Mouse (Mus musculus) kidney, postnatal 36 days (tissue): Measurements from ENCODE around the gene Fam49a.
"Not testable (repeated sequence)": the region's sequence is repeated elsewhere in the genome, so short reads cannot be mapped to it uniquely, and the experiment has no call there.

Experiments used
- DNase-seq, 2 experiments: peaks; one replicate each; pipeline ENCODE4 v3.0.0; 2021 to 2022; ENCODE audit warnings: mixed read lengths in 2 of 2

Gene Fam49a

GRCm38 (mm10) chr12:12261987-12262971, at the start of gene Fam49a:
Gene Fam49a (plus strand): TSS chr12:12262139.
- DNase-seq, result peak; percentile 69 to 86

- no peak for DNase-seq
Measured at GRCm38 (mm10) chr12:12213536-12213935, 48.4 kb upstream of the Fam49a start.

DNA sequence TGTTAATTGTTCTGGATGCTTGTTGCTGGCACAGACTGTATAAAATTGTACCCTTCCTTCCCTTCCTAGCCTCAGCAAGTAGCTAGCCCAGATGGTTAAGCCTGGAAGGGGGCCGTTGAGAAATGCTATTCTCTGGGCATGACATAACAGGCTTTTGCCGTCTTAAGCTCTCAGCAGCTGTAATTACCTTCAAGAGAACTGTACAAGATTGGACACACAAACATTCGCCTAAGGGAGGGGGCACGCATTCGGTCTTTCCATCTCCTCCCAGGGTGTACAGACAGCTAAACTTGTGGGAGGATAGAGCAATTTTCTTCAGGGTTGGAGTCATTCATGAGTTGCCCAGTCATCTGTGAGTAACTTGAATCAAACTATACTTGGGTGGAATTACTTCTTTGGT, 43.0 kb upstream of the Fam49a start:
- DNase-seq, result no peak

DNA sequence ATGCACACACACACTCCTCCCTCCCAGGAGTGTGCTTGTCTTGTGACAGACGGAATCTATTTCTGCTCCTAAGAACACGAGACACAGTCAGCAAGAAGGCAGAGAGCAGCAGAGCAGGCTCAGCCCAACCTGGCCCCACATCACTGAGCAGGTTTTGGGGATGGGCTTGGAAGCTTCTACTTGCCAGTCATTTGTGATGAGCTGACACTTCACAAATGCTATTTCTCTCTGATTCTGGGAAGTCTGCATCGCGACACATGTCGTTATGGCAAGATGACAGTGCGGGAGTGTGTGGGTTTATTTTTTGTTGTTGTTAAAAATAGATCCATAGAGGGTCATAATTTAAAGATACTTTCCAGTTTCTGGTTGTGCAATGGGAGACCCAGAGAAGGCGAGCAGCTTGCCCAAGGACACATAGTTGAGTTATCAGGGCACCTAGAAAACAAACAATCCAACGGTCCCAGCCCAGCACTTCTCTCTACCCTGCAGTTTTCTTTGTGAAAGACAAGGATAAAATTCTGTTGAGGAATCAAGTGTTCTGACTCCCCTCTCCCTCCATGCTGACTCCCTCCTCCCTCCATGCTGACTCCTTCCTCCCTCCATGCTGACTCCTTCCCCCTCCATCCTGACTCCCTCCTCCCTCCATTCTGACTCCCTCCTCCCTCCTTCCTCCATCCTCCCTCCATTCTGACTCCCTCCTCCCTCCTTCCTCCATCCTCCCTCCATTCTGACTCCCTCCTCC, 41.0 kb upstream of the Fam49a start:
- DNase-seq, result no peak

DNA sequence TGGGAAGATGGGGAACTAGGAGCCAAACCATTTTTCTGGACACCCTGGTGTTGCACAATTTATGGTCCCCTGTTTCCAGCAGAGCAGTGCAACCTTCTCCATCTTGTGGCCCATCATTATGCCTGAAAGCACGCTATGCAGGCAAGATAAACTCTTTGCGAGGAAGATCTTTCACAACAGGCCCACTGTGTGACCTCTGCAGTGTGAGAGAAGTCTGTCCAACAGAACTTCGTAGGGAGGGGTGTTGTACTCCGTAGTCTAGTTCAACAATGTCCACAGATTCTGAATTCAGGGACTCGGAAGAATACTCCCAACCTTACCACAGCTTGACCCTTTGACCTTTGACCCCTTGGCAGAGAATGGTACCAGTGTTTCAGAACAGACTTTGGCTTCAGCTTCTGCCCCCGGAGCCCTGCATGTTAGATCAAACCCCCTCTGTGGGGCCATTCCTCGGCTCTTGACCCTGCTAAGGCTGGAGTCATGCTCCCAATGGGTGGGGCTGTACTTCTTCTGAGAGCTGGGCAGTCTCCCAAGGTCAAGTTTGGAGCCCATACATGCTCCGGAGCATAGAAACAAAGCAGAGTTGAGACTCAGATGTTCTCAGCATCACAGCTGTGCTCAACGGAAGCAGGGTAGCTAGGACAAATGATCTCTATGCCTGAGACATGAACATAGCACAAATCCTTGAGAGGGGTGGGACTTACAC, 39.2 kb upstream of the Fam49a start:
- DNase-seq, result no peak

- DNase-seq, result no peak
Measured at GRCm38 (mm10) chr12:12223336-12223735, 38.6 kb upstream of the Fam49a start.

GRCm38 (mm10) chr12:12225706-12226105, 36.2 kb upstream of the Fam49a start:
- no peak for DNase-seq

- no peak for DNase-seq
Measured at GRCm38 (mm10) chr12:12227594-12227993, 34.3 kb upstream of the Fam49a start.

DNA sequence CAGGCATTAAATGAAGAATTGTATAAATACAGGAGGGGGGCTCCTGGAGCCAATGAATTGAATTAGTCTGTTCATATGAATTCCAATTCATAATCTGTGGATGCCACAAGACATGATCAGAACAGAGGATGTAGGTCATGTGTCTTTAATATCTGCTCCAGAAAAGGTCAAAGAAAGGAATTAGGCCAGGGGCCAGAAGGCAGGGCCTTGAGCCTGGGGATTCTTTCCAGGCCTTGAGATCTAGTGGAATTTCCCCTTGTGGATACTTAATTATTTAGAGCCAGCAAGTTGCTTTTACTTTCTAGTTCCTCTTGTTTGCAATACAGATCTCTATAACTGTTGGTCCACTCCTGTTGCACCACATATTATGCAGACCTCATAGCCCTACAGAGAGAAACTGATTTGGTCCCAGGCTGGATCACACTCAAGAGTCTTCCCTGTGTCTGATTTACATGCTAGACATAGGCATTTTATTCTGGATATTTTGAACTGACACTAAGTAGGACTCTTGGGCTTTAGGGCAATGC, 31.8 kb upstream of the Fam49a start:
- DNase-seq, result no peak

DNA sequence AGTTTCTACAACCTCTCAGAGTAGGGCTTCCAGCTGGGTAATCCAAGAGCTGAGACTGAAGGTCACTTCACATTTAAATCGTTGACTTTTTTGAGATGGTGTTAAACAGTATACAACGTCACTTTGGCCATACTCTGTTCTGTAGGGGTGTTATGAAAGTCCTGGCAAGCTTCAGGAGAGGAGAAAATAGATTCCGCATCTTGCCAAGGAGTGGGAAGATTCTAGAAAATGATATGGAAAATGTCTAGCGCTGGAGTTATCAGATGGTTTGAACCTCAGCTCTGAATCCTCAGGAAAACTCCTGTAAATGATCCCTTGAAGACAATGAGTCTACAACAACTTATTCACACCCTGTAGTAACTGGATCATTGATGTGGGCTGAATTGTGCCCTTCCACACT, 29.8 kb upstream of the Fam49a start:
- DNase-seq, result no peak

GRCm38 (mm10) chr12:12236978-12237377, 25.0 kb upstream of the Fam49a start:
- DNase-seq, result no peak

GRCm38 (mm10) chr12:12239502-12239901, 22.4 kb upstream of the Fam49a start:
- no peak for DNase-seq

DNA sequence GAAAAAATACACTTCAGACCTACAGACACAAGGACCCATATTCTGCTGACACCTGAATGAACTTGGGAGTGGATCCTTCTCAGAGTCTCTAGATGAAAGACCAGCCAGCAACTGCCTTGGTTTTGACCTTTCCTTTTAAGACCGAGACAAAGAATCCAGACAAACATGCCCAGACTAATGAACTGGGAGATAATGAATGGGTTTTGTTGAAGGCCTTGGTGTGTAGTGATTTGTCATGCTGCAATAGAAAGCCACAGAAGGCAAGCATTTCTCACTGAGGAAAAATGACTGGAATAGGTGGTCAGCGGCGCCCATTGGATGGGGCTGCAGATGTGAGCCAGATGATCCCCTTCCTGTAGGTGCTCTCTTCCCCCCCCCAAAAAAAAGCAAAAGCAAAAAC, 18.8 kb upstream of the Fam49a start:
- no peak for DNase-seq

GRCm38 (mm10) chr12:12247023-12247422, 14.9 kb upstream of the Fam49a start:
- not testable (repeated sequence) for DNase-seq

GRCm38 (mm10) chr12:12249521-12249920, 12.4 kb upstream of the Fam49a start:
- DNase-seq, result no peak

DNA sequence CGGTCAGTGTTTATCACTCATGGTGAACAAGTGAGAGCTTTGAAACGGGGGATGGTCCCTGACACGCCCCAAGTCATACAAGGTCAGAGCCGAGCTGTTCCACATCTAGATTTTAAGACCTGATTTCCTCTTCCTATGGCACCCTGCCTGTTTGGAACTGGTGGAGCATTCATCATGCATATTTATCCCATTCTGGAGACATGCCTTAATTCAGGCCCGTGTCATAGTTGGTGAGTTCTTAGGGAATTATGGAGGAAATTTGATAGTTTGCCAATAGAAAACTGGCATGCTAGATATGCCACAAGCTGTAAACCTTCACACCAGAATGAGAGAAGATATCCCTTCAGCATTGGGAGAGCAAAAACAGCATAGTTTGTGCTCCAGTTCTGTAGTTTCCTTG, 8.4 kb upstream of the Fam49a start:
- peak in 1 of 2 experiments; percentile 50 for DNase-seq

- DNase-seq, result no peak
Measured at GRCm38 (mm10) chr12:12254139-12254538, 7.8 kb upstream of the Fam49a start.

DNA sequence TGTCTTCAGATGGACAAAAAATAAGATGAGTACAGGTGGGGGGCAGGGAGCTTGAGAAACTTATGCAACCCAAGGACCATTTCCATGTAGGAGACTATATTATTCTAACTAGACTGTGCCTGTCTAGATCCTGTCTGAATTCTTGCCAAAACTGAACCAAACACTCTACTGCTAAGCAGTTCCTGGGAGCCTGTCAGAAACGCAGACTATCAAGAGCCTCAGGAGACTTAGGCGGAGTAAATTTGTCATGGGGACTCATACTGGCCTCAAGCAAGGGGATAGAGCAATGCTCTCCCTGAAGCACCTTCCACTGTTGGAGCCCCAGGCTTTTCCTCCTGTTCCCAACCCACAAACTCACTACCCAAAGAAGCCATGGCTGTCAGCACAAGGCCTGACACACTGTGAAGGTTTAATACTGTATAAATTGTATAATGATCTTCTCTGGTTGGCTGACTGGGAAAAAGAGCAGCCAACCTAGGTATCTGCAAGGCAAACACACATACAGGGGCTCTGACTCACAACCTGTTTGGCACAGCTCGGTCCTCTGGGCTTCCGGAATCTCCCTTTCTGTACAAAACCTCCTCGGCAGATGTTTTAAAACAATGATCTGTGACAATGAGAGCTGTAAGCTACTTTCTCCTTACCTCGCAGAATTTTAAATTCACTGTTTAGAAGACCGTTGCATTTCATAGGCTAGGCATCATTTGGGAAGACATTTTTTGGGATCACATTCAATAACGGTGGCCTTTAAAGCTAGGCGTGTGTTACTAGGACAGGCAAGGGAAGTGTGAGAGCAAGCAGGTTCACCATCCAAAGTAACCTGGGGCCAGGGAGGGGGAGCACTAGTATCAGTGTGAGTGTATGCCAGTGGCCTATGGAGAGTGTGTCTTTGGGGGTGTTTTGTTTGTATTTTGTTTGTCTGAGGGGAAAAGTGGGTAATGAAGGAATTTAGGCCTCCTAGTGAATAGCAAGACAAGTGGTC, 669 bp upstream of the Fam49a start:
- no peak for DNase-seq

- DNase-seq, result no peak
Measured at GRCm38 (mm10) chr12:12263371-12263791, 1.4 kb downstream of the Fam49a start.

DNA sequence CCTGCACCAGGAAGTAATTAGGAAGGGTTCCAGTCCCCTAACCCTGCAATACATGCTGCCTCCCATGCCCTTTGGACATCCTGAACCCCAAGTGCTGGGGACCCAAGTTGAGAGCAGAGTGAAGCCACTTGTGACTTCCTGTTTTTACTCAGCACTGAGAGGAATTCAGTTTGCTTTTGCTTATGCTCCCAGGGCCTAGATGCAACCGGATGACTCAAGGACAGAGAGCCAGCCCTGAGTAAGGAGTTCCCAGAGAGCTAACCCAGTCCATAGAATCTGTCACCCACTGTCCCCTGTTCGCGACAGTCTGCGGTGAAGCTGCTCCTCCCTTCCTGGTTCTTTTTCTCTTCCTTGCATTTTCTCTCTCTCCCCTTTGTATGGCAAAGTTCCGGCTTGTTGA, 2.2 kb downstream of the Fam49a start:
- DNase-seq, result peak; percentile 21 to 44

- DNase-seq, result no peak
Measured at GRCm38 (mm10) chr12:12266552-12266951, 4.6 kb downstream of the Fam49a start.

DNA sequence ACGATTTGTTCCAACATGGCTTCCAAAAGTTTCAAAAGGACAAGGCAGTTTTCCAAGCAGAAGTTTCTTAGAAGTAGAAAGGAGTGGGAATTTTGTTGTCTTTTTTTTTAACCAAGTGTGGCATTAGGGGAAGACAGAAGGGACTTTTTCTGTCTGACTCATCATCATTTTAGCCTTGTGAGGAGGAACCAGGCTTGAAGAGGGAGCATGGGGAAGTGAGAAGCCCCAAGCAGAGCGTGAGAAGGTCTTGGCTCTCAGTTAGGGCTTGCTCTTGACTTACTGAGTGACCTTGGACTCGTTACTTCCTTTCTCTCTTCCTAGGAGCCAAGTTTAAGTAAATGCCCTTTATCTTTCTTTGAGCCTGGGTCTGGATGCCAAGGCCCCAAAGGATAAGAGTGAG, 8.6 kb downstream of the Fam49a start:
- DNase-seq, result no peak
